Mouse (Mus musculus): ENCODE measurements around the gene Catsper1. TPM values are rescaled to one million over a fixed set of nuclear protein-coding genes. Genes with fewer than 3 reads are reported as not detected.
A peak's percentile ranks its signal among the peaks of the same experiment; 100 is the strongest.

Gene Catsper1
- total and polyA plus RNA-seq, 2 experiments from 2014 or later, result not detected

DNA sequence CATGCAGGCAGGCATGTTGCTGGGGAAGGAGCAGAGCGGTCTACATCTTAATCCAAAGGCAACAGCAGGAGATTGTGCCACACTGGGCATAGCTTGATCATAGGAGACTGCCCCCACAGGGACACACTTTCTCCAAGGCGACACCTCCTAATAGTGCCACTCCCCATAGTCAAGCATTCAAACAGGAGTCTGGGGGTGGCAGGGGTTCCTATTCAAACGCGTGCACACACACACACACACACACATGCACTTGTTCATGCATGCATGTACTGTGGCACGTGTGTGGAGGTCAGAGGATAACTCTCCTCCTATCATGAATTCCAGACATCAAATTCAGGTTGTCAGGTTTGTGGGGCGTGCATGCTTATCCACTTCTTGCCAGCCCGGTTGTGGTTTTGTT, 37.2 kb downstream of the Catsper1 start:
- Histone ChIP-seq H3K9me3 (ENCODE audit: low read length) (no peaks in the 10 kb centered on the region), H3K4me1 (ENCODE audit: insufficient read depth, low read length) (peaks cover 5% of the 10 kb centered on the region), H3K4me2 (ENCODE audit: low read depth, low read length, poor library complexity, severe bottlenecking) (no peak overlapping the region), H3K36me3 (ENCODE audit: insufficient read depth, low read length) (peaks cover 36% of the 10 kb centered on the region), H3K9ac (replicated peaks; ENCODE audit: low read length, poor library complexity, severe bottlenecking) (no peak overlapping the region), H3K4me3 (ENCODE audit: low read depth, low read length) (no peak overlapping the region), H3K27ac (ENCODE audit: low read depth, low read length) (no peak overlapping the region), H3K27me3 (ENCODE audit: insufficient read depth, low read length) (no peaks in the 10 kb centered on the region)
- TF ChIP-seq CTCF (IDR thresholded peaks at IDR 0.05), result no peak
- DNase-seq (ENCODE audit: low spot score), result no peak
- ATAC-seq (ENCODE audit: low FRiP score), result no peak
- 95% methylated on average over 7 of the region's 7 CpGs for WGBS

DNA sequence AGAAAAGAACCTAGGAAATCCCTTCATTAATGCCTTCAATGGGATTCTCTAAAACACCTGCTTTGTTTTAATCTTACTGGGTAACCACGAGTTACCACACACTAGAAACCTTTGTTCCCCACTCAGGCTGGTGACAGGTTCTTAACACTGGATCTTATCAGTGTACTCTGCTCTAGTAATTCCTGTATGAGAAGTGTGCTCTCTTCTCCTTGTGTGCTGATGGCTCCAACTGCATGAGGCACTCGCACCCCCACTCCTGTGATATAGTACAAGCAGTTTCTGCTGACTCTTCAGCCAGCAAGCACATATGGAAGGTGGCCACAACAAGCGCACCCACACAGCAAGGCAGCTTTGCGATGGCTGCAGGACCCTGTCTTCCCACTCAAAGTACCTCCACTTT, 38.6 kb downstream of the Catsper1 start:
- DNase-seq (ENCODE audit: low spot score) (no peak), ATAC-seq (ENCODE audit: low FRiP score) (no peak)
- no peak overlapping the region for H3K4me3 ChIP-seq (ENCODE audit: low read depth, low read length)
- peaks cover 44% of the 10 kb centered on the region for H3K36me3 ChIP-seq (ENCODE audit: insufficient read depth, low read length)
- H3K4me2 ChIP-seq (ENCODE audit: low read depth, low read length, poor library complexity, severe bottlenecking), result no peak overlapping the region
- 83% methylated on average over 4 of the region's 4 CpGs for WGBS
- H3K9ac ChIP-seq (replicated peaks; ENCODE audit: low read length, poor library complexity, severe bottlenecking), result no peak overlapping the region
- no peaks in the 10 kb centered on the region for H3K9me3 ChIP-seq (ENCODE audit: low read length)
- no peak overlapping the region for H3K27ac ChIP-seq (ENCODE audit: low read depth, low read length)
- no peaks in the 10 kb centered on the region for H3K27me3 ChIP-seq (ENCODE audit: insufficient read depth, low read length)
- no peaks in the 10 kb centered on the region for H3K4me1 ChIP-seq (ENCODE audit: insufficient read depth, low read length)
- TF ChIP-seq CTCF (IDR thresholded peaks at IDR 0.05), result no peak

DNA sequence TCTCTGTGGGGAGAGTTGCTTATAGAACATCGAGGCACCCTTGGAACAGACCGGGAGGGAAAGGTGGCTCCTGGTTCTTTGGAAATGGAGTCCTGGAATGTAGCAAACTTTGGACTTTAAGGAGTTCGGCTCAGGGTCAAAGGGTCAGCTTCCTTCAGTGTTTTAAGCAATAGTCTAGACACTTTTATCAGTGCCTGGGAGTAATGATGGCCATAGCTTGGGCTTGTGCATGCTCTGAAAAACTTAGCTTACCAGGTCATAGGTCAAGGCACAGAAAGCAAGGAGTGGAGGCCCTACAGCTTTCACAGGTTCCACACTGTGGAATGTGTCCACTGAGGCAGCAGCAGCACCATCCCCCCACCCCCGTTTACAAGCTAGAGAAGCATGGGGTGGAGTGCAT, 39.2 kb downstream of the Catsper1 start:
- H3K9ac ChIP-seq (replicated peaks; ENCODE audit: low read length, poor library complexity, severe bottlenecking), result no peak overlapping the region
- H3K4me1 ChIP-seq (ENCODE audit: insufficient read depth, low read length), result no peaks in the 10 kb centered on the region
- ATAC-seq (ENCODE audit: low FRiP score) (no peak), DNase-seq (ENCODE audit: low spot score) (no peak)
- no peak overlapping the region for H3K27ac ChIP-seq (ENCODE audit: low read depth, low read length)
- H3K27me3 ChIP-seq (ENCODE audit: insufficient read depth, low read length), result no peaks in the 10 kb centered on the region
- H3K4me2 ChIP-seq (ENCODE audit: low read depth, low read length, poor library complexity, severe bottlenecking), result no peak overlapping the region
- TF ChIP-seq CTCF (IDR thresholded peaks at IDR 0.05), result no peak
- H3K4me3 ChIP-seq (ENCODE audit: low read depth, low read length), result no peak overlapping the region
- WGBS, result 86% methylated on average over 4 of the region's 4 CpGs
- H3K36me3 ChIP-seq (ENCODE audit: insufficient read depth, low read length), result peaks cover 49% of the 10 kb centered on the region
- H3K9me3 ChIP-seq (ENCODE audit: low read length), result no peaks in the 10 kb centered on the region

GRCm38 (mm10) chr19:5377446-5377845, 41.9 kb downstream of the Catsper1 start:
- Histone ChIP-seq H3K4me3 (ENCODE audit: low read depth, low read length) (no peak overlapping the region), H3K4me1 (ENCODE audit: insufficient read depth, low read length) (no peaks in the 10 kb centered on the region), H3K9me3 (ENCODE audit: low read length) (no peaks in the 10 kb centered on the region), H3K36me3 (ENCODE audit: insufficient read depth, low read length) (peaks cover 64% of the 10 kb centered on the region), H3K4me2 (ENCODE audit: low read depth, low read length, poor library complexity, severe bottlenecking) (no peak overlapping the region), H3K9ac (replicated peaks; ENCODE audit: low read length, poor library complexity, severe bottlenecking) (no peak overlapping the region), H3K27me3 (ENCODE audit: insufficient read depth, low read length) (no peaks in the 10 kb centered on the region), H3K27ac (ENCODE audit: low read depth, low read length) (no peak overlapping the region)
- DNase-seq (ENCODE audit: low spot score), result peak; percentile 28
- TF ChIP-seq CTCF (IDR thresholded peaks at IDR 0.05), result no peak
- 97% methylated on average over 1 of the region's 1 CpGs for WGBS
- no peak for ATAC-seq (ENCODE audit: low FRiP score)

DNA sequence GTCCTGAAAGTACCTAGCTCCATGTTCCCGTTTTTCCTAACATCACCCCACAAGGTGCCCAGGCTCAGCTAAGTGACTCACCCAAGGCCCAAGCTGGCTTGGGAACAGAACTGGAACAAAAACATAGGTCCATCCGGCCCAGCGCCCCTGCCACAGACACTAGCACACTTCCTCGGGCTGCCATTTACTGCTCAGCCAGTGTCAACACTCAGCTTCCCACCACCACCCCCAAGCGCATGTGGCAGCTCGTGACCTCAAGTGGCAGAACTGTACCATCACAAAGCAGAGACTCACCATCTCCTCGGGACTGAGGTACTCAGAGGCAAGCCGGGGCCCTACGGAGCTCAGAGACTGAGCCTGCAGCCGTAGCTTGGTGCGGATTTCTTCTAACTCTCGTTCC, 47.8 kb downstream of the Catsper1 start:
- Histone ChIP-seq H3K9ac (replicated peaks; ENCODE audit: low read length, poor library complexity, severe bottlenecking) (no peak overlapping the region), H3K4me1 (ENCODE audit: insufficient read depth, low read length) (peaks cover 8% of the 10 kb centered on the region), H3K9me3 (ENCODE audit: low read length) (no peaks in the 10 kb centered on the region), H3K4me2 (ENCODE audit: low read depth, low read length, poor library complexity, severe bottlenecking) (no peak overlapping the region), H3K36me3 (ENCODE audit: insufficient read depth, low read length) (peaks cover 74% of the 10 kb centered on the region), H3K4me3 (ENCODE audit: low read depth, low read length) (no peak overlapping the region), H3K27ac (ENCODE audit: low read depth, low read length) (no peak overlapping the region), H3K27me3 (ENCODE audit: insufficient read depth, low read length) (no peaks in the 10 kb centered on the region)
- WGBS, result 96% methylated on average over 12 of the region's 12 CpGs
- TF ChIP-seq CTCF (IDR thresholded peaks at IDR 0.05), result no peak
- DNase-seq (ENCODE audit: low spot score) (no peak), ATAC-seq (ENCODE audit: low FRiP score) (no peak)

DNA sequence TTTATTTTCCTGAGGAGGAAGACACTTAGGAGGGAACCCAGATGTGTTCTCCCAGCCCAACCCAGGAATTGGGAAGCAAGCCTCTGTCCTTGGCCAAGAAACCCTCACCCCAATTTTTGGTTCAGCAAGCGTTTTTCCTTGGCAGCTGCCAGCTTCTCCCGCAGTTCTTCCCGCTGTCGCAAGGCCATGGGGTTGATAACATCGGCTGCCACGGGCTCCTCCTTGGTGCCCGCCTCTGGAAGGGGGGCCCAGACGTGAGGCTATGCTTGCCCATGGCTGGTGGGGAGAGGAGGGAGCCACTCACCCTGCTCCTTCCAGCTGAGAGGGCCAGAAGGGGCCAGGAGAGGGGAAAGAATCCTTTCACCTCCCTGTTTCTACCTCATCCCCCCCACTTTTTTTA, 49.2 kb downstream of the Catsper1 start:
- Histone ChIP-seq H3K9ac (replicated peaks; ENCODE audit: low read length, poor library complexity, severe bottlenecking) (no peak overlapping the region), H3K4me1 (ENCODE audit: insufficient read depth, low read length) (peaks cover 14% of the 10 kb centered on the region), H3K27ac (ENCODE audit: low read depth, low read length) (no peak overlapping the region), H3K9me3 (ENCODE audit: low read length) (no peaks in the 10 kb centered on the region), H3K36me3 (ENCODE audit: insufficient read depth, low read length) (peaks cover 60% of the 10 kb centered on the region), H3K27me3 (ENCODE audit: insufficient read depth, low read length) (no peaks in the 10 kb centered on the region), H3K4me2 (ENCODE audit: low read depth, low read length, poor library complexity, severe bottlenecking) (no peak overlapping the region), H3K4me3 (ENCODE audit: low read depth, low read length) (no peak overlapping the region)
- no peak for TF ChIP-seq CTCF (IDR thresholded peaks at IDR 0.05)
- DNase-seq (ENCODE audit: low spot score) (no peak), ATAC-seq (ENCODE audit: low FRiP score) (no peak)
- 87% methylated on average over 8 of the region's 8 CpGs for WGBS

Measured in midbrain, postnatal 0 days (tissue).